11 mouse cellular contexts compared by ENCODE assay signal in the genomic region with DNA sequence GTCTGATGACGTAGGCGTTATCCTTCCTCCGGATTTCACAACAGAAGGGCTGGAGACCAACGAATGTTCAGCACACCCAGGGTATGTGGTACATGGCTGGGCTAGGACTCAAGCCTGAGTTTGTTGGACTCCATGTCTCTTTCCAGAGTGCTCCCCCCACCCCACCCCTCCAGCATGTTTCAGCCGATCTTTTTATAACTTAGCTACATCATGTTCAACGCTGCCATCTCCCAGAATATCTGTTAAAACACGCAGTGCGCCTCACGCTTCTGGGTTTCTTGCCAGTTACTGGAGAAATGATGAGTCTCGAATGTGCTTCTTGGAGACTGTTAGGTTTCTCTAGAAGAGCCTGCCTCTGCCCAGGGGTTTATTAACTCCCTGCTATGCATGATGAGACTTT.
A peak's percentile ranks its signal among the peaks of the same experiment; 100 is the strongest.
DNase-seq lines count a peak whose midpoint lies in the region; ATAC-seq and TF ChIP-seq lines count a peak whose summit lies in the region.
"Had no signal": no experiment of that assay in that cellular context is flagged by ENCODE, and none has a peak within 500 bp of the region (broad histone marks: within the 10 kb centered on the region; RNA-seq: fewer than 3 reads in every experiment).

No protein-coding gene starts in this region.

- 37% methylated on average over 10 of the region's 10 CpGs for WGBS in olfactory bulb, adult 2 months

- peaks cover 11% of the 10 kb centered on the region for H3K4me1 ChIP-seq in olfactory bulb, adult 2 months (ENCODE audit: control insufficient read depth, insufficient read depth, low read length)
- H3K4me1 ChIP-seq: embryonic facial prominence, embryonic 13.5 days had no signal

- H3K27ac ChIP-seq in layer of hippocampus, adult 2 months, result peak overlapping the region; percentile 94
- H3K27ac ChIP-seq in olfactory bulb, adult 2 months (ENCODE audit: insufficient read depth, low read depth, low read length), result peak overlapping the region; percentile 80
- H3K27ac ChIP-seq: embryonic facial prominence, embryonic 13.5 days had no signal

- peak; percentile 68 to 76 for DNase-seq in layer of hippocampus, adult 2 months (ENCODE audit: low spot score in 2 of 2)
- DNase-seq in layer of hippocampus, adult 9-10 months (ENCODE audit: low spot score), result no peak
- peak; percentile 72 to 87 for DNase-seq in frontal cortex, postnatal 36 days (ENCODE audit: low spot score in 2 of 2)
- DNase-seq in telencephalon, adult 2 months (ENCODE audit: low read depth, low spot score), result peak; percentile 93
- no peak for DNase-seq in kidney, adult 9 months
- DNase-seq: cerebellum, adult 11-12 months; gastrocnemius, postnatal 10 days had no signal

- no peak for ATAC-seq in megakaryocyte, adult 5-6 weeks (ENCODE audit: poor library complexity, severe bottlenecking)
- ATAC-seq: inflammation-experienced regulatory T-cells, adult 6 months had no signal

- H3K4me3 ChIP-seq in layer of hippocampus, adult 2 months, result no peak overlapping the region; the same call in 1 of the 2 replicates
- no peak overlapping the region for H3K4me3 ChIP-seq in olfactory bulb, adult 2 months (ENCODE audit: insufficient read depth, low read depth, low read length)
- H3K4me3 ChIP-seq: embryonic facial prominence, embryonic 13.5 days had no signal

- TF ChIP-seq POLR2A in olfactory bulb, adult 2 months (IDR thresholded peaks at IDR 0.05; ENCODE audit: insufficient read depth, low read depth, low read length), result no peak

- TF ChIP-seq CTCF in layer of hippocampus, adult 2 months (conservative IDR thresholded peaks at IDR 0.05), result no peak
- no peak for TF ChIP-seq CTCF in olfactory bulb, adult 2 months (IDR thresholded peaks at IDR 0.05; ENCODE audit: insufficient read depth, low read depth, low read length)

Comparison
In these comparisons a context has a peak if more than half of its experiments do, and no peak if none do; other contexts are left out.
1. DNase-seq: peak in layer of hippocampus, adult 2 months (2 of 2), frontal cortex, postnatal 36 days (2 of 2) and telencephalon, adult 2 months (single experiment); none in layer of hippocampus, adult 9-10 months (single experiment) and kidney, adult 9 months (single experiment).